8 mouse cellular contexts compared by ENCODE assay signal in the genomic region with DNA sequence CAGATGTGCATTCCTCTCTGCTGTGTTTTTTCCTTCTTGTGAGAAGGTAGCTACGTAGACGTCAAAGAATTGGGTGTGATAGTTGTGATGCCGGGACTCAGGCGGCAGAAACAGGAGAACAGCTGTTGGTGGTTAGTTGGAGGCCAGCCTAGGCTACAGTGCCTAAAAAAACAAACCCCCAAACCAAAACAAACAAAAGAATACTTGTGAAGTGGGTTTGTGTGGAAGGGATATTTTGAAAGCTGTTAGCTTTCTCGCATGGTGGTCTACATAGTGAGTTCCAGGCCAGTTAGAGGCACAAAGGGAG. TPM values are rescaled to one million over a fixed set of nuclear protein-coding genes. Genes with fewer than 3 reads are reported as not detected.
DNase-seq lines count a peak whose midpoint lies in the region; ATAC-seq and TF ChIP-seq lines count a peak whose summit lies in the region.

No protein-coding gene starts in this region.

- H3K9ac ChIP-seq in heart, embryonic 12.5 days, result no peak overlapping the region
- H3K9ac ChIP-seq in hindbrain, embryonic 13.5 days, result peak overlapping the region; percentile 76; the same call in 1 of the 2 replicates

- H3K36me3 ChIP-seq in heart, embryonic 12.5 days, result peaks cover 4% of the 10 kb centered on the region; the same call in 1 of the 2 replicates
- H3K36me3 ChIP-seq in hindbrain, embryonic 13.5 days, result peaks cover 5% of the 10 kb centered on the region

- no peaks in the 10 kb centered on the region for H3K27me3 ChIP-seq in heart, embryonic 12.5 days (replicated peaks)
- H3K27me3 ChIP-seq in hindbrain, embryonic 13.5 days, result peaks cover 7% of the 10 kb centered on the region; the same call in 1 of the 2 replicates

- WGBS in heart, embryonic 12.5 days, result 64% methylated on average over 5 of the region's 5 CpGs
- 78% methylated on average over 5 of the region's 5 CpGs for WGBS in hindbrain, embryonic 13.5 days

- H3K4me2 ChIP-seq in heart, embryonic 12.5 days, result peak overlapping the region; percentile 98
- H3K4me2 ChIP-seq in hindbrain, embryonic 13.5 days, result peak overlapping the region; percentile 97

- no peak for TF ChIP-seq POLR2A in cortical plate, adult 2 months (IDR thresholded peaks at IDR 0.05; ENCODE audit: extremely low read depth, insufficient read depth, low read length)

- H3K4me1 ChIP-seq in heart, embryonic 12.5 days (replicated peaks), result peaks cover 12% of the 10 kb centered on the region
- H3K4me1 ChIP-seq in cortical plate, adult 2 months (ENCODE audit: control insufficient read depth, insufficient read depth, low read length), result peaks cover 5% of the 10 kb centered on the region
- H3K4me1 ChIP-seq in hindbrain, embryonic 13.5 days (replicated peaks), result peaks cover 13% of the 10 kb centered on the region; the same call in 1 of the 2 replicates

- peaks cover 8% of the 10 kb centered on the region for H3K9me3 ChIP-seq in heart, embryonic 12.5 days (replicated peaks)
- peaks cover 6% of the 10 kb centered on the region for H3K9me3 ChIP-seq in hindbrain, embryonic 13.5 days

- no peak for TF ChIP-seq CTCF in cortical plate, adult 2 months (IDR thresholded peaks at IDR 0.05; ENCODE audit: extremely low read depth, insufficient read depth, low read length)

- DNase-seq in heart, adult 11 months, result no peak
- DNase-seq in lung, postnatal 25 days (ENCODE audit: low spot score), result peak; percentile 9
- DNase-seq in T-cell, adult 2 months (ENCODE audit: low spot score), result no peak
- no peak for DNase-seq in right cerebral cortex, postnatal 4 days
- no peak for DNase-seq in cerebellum, postnatal 14 days

- peak overlapping the region; percentile 62; the same call in 1 of the 2 replicates for H3K4me3 ChIP-seq in heart, embryonic 12.5 days
- H3K4me3 ChIP-seq in cortical plate, adult 2 months (ENCODE audit: insufficient read depth, low read length), result peak overlapping the region; percentile 29
- H3K4me3 ChIP-seq in hindbrain, embryonic 13.5 days, result peak overlapping the region; percentile 60

- H3K27ac ChIP-seq in heart, embryonic 12.5 days (ENCODE audit: poor library complexity, severe bottlenecking), result no peak overlapping the region
- no peak overlapping the region for H3K27ac ChIP-seq in cortical plate, adult 2 months (ENCODE audit: insufficient read depth, low read length)
- H3K27ac ChIP-seq in hindbrain, embryonic 13.5 days, result no peak overlapping the region

- no peak for ATAC-seq in heart, embryonic 12.5 days (ENCODE audit: insufficient number of reproducible peaks, low FRiP score)
- ATAC-seq in hindbrain, embryonic 13.5 days (ENCODE audit: low FRiP score), result no peak

RNA-seq across cellular contexts. Expression of a gene that starts 0.5 kb away (rescaled TPM):
- 4.0 and 4.2 TPM in 2 replicates for polyA plus RNA-seq in heart, embryonic 12.5 days (2016; fragmentation: Nextera tagmentation; extraction: Ambion mirVana)
- 12.0 and 13.2 TPM in 2 replicates for polyA plus RNA-seq in cortical plate, adult 2 months (2012; rRNA removed)
- 12.7 and 13.1 TPM in 2 replicates for polyA plus RNA-seq in hindbrain, embryonic 13.5 days (2015; fragmentation: Nextera tagmentation; extraction: Ambion mirVana)

RNA-seq across cellular contexts. Expression of a gene that starts 28.2 kb away (rescaled TPM):
- 9.0 and 9.3 TPM in 2 replicates for polyA plus RNA-seq in heart, embryonic 12.5 days (2016; fragmentation: Nextera tagmentation; extraction: Ambion mirVana)
- 6.4 and 7.1 TPM in 2 replicates for polyA plus RNA-seq in cortical plate, adult 2 months (2012; rRNA removed)
- 19.3 and 20.3 TPM in 2 replicates for polyA plus RNA-seq in hindbrain, embryonic 13.5 days (2015; fragmentation: Nextera tagmentation; extraction: Ambion mirVana)

RNA-seq across cellular contexts. Expression of a gene that starts 29.4 kb away (rescaled TPM):
- 13.4 and 13.5 TPM in 2 replicates for polyA plus RNA-seq in heart, embryonic 12.5 days (2016; fragmentation: Nextera tagmentation; extraction: Ambion mirVana)
- polyA plus RNA-seq in cortical plate, adult 2 months (2012; rRNA removed), result 12.3 and 13.9 TPM in 2 replicates
- 27.5 and 27.9 TPM in 2 replicates for polyA plus RNA-seq in hindbrain, embryonic 13.5 days (2015; fragmentation: Nextera tagmentation; extraction: Ambion mirVana)
